Mouse (Mus musculus) myocyte (in vitro differentiated cells): ENCODE data around the gene Birc6. TPM values are rescaled to one million over a fixed set of nuclear protein-coding genes. Genes with fewer than 3 reads are reported as not detected.

Experiments
- polyA plus RNA-seq: library from polyadenylated mRNA; unstranded; fragments of >200 nt; fragmentation: generic; extraction: Trizol; gene quantifications from one replicate; pipeline ENCODE4 v1.2.1, GENCODE M21; 2012; ENCODE audit warnings: missing spikeins

Gene Birc6
- polyA plus RNA-seq, 1 experiment = 20.1 TPM

Other genes starting within 250 kb of the Birc6 start
- gene Memo1, start 232.8 kb upstream of the Birc6 start, polyA plus RNA-seq = 71.2 TPM
- 57.9 TPM for gene Dpy30, start 204.4 kb upstream of the Birc6 start, polyA plus RNA-seq
- 14.3 TPM for gene Spast, start 189.3 kb upstream of the Birc6 start, polyA plus RNA-seq
- 20.7 TPM for gene Slc30a6, start 132.7 kb upstream of the Birc6 start, polyA plus RNA-seq
- gene Nlrc4, start 69.2 kb upstream of the Birc6 start, polyA plus RNA-seq = 0.01 TPM
- gene Yipf4, start 38.8 kb upstream of the Birc6 start, polyA plus RNA-seq = 20.0 TPM
- 12.9 TPM for gene Ttc27, start 189.4 kb downstream of the Birc6 start, polyA plus RNA-seq